Mouse (Mus musculus) liver, adult 2 months (tissue): ENCODE results near the gene Gtf2f2.

Experiments
- CTCF ChIP-seq: fragments of 200-500 bp; IDR thresholded peaks from 2 replicates; pipeline ENCODE4 v1.5.1; 2011; ENCODE audit warnings: low read depth, low read length, control low read depth
- POLR2A ChIP-seq: fragments of 200-500 bp; IDR thresholded peaks from 2 replicates; pipeline ENCODE4 v1.6.1; 2011; ENCODE audit warnings: low read length, control low read depth; ENCODE audit not compliant: insufficient read depth; ENCODE audit errors: extremely low read depth

DNA sequence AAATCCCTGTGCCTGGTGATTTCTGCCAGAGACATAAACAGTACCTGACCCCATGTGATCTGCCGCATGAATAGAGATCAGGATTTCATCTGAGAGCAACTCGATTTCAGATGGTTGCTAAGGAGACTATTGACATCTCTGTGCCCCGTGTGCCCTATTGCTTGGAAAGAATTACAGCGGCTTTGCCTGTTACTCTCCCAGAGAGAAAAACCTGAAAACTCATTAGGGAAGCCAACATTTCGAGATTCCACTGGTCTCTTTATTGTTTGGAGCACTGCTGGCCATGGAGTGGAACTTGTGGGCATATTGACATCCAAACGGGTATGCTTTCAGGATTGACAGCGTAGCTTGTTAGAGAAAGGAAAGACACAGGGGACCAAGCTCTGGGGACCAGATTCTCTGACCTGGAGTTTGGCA lies 22.6 kb upstream of the Gtf2f2 start:
- TF ChIP-seq CTCF: no peak
- no peak for TF ChIP-seq POLR2A
